Mouse (Mus musculus): ENCODE measurements around the gene Fn1. TPM values are rescaled to one million over a fixed set of nuclear protein-coding genes. Genes with fewer than 3 reads are reported as not detected.

Gene Fn1
- total RNA-seq, 1 experiment from 2014 or later, result 299 TPM

DNA sequence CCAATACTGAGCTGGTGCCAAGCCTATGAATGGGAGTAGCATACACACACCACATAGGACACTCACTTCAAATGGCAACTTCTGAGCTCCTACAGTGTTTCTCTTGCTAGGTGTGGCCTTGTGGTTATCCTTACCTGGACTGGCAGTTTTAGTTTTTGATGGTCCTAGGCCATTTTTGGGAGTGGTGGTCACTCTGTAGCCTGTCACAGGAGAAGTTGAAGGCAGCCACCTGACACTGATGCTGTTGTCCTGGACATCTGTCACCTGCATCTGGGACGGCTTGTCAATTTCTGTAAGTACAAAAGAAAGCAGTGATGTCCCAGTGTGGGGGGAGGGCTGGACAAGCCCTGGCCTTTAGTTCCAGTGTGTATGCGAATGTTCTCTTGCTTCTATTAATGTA, 47.2 kb downstream of the Fn1 start:
- no peak for DNase-seq

DNA sequence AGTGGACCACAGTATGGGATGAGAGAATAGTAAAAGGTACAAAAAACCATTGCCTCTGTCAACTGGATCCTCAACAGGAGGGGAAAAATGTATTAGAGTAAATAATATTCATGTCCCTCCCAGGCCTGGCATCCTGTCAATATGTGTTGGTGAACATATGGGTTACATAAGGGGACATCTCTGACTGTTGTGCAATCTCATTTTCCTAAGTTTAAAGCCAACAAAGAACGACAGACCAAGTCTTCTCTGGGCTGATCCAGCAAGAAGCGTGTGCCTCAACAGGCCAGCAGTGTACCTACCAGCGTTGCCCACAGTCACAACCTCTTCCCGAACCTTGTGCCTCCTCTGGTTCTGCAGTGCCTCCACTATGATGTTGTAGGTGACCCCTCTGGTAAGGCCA, 57.6 kb downstream of the Fn1 start:
- no peak for DNase-seq

DNA sequence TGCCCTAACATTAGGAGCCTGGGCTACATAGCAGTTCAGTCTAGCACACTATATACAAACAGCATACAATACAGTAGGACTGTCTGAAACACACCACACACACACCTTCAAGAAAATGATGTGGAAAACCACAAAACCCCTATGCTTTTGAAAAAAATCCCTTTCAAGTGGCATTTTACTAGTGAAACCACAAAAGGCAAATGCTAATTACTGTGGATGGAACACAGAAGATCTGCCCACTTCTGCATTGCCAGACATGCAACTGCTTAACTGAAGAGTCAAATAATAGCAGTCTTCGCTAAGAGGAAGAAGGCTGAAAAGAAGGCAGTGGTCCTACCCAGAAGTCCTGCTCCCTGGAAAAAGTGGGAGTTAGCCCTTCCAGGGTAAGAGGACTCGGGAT, 58.7 kb downstream of the Fn1 start:
- no peak for DNase-seq

DNA sequence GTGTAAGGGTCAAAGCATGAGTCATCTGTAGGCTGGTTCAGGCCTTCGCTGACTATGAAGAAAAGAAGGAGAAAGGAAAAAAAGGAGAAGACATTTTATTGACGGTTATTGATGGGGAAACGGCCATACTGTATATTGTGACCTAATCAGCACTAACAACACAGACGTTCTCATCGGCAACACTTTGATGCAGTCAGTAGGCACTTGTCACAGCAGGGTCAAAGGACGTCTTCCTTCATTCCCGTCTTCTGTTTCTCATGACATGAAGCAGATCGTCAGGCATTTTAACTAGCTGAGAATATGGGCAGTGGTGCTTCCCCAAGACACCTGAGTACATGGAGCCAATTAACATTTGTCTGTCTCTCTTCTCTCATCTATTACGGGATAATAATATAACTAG, 59.8 kb downstream of the Fn1 start:
- DNase-seq, result no peak

DNA sequence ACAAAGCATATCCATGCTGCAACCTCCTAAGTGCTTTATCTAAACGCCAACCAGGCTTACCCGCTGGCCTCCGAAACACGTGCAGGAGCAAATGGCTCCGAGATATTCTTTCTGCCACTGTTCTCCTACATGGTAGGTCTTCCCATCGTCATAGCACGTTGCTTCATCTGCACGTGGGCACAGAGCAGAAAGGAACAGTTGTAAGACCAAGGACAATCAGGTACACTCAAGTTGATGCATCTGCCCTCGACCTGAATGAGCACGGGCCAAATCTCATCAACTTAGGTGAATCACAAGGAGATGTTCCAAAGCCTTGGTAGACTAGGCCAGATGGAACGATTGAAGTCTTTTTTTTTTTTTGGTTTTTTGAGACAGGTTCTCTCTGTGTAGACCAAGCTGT, 63.0 kb downstream of the Fn1 start:
- DNase-seq, result no peak

DNA sequence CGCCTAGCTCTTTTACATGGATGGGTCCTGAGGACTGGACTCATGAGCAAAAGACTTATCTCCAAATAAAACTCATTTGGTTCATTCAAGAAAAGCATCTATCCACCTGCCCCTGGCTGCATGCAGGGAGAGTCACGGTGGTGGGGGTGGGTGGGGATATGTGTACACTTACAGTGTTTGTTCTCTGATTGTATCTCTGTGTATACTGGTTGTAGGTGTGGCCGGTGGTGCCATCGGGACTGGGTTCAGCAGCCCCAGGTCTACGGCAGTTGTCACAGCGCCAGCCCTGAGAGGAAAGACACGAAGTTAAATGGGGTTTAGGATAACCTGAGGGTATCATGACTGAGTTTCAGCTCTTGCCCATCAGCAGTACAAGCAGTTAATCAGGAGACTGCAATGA, 66.3 kb downstream of the Fn1 start:
- no peak for DNase-seq

DNA sequence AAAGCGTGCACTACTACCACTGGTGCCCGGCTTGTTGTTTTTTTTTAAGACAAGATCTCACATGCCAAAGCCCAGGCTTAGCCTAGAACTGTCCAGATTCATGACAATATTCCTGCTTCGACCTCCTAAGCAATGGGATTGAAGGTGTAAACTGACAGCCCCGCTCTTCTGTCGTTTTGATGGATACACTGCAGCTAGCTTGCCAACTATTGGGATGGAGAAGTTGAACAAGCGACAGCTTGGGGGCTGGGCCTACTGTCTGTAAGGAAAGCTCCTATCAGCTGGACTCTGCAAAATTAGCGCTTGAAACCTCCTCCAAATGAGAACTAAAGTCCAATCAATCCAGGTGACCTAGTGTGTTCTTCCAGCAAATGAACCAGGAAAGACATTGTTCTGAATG, 69.1 kb downstream of the Fn1 start:
- no peak for DNase-seq

DNA sequence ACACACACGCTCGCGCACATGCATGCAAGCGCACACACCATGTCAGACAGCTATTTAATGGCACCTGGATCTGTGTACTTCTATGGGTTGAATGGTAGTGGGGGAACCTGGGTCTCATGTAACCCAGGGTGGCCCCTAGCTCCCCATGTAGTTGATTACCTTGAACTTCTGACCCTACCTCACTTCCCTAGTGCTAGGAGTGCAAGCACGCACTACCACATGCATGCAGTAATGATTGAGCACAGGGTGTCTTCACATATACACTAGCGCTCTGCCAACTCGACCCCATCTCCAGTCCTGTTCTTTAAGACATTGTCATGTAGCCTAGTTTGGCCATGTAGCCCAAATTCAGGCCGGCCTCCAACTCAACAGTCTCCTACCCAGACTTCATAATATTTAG, 69.7 kb downstream of the Fn1 start:
- DNase-seq, result no peak

DNA sequence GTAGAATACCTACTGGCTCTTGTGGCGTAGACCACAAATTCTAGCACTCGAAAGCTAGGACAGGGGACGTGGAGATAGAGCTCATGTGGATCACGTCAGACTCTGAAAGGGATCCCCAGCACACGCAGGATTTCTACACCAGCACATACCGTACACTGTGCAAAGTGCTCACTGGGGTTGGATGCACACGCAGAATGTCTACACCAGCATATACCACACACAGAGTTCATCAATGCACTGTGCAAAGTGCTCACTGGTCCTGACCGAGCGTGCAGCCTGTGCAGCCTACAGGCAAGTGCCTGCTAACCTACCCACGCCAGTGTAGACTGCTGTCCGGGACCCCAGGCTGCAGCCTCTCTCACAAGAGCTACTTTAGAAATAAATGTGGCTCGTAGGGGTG, 72.6 kb downstream of the Fn1 start:
- DNase-seq, result no peak

DNA sequence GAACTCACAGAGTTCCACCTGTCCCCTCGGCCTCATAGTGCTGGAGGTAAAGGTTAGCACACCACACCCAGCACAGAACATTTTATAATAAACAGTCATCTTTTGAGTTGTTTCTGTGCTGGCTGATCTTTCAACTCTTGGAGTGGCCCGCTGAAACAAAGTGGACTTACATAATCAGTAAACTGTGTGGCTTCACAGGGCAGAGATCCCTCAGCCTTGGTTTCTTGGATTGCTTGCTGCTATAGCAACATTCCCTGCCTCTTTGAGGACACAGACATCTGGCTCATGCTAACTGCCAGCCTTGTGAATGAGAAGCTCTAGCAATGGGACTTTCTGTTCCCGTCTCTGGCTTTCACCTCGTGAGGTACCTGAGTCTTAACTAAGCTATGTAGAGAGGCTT, 73.5 kb downstream of the Fn1 start:
- peak; percentile 61 for DNase-seq

DNA sequence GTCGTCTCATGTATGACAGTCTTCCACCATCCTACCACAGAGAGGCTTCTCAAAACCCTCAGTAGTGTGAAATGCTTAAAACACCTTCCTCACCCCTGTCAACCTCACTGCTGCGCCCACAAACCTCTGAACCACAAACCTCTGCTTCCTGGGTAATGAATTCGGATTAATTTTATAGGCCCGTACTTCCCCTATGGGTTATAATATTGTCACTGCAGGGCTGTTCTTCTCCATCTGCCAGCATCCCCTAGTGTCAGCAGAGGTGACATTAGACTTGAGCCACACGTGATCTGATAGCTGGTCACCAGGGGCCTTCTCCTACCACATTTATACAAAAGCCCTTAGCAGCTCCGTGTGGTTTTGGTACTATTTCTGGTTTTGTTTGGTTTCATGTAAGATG, 76.2 kb downstream of the Fn1 start:
- no peak for DNase-seq

DNA sequence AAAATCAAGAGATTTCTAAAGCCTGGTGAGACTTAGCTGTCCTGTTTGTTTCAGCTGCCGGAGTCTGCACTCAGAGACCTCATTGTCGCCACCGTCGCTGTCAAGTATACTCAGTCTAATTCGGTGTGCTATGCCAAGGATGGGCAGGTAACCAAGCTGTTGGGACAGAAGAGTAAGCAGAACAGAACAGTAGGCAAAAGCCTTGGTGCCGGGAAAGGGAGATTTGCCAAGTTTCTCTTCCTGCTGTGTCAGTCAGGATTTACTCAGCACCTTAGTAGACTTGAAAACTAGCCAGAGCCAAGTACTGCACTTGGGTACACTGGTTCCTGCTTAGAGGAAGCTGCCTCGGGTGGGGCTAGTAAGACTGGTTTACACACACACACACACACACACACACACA, 77.0 kb downstream of the Fn1 start:
- peak; percentile 16 for DNase-seq

DNA sequence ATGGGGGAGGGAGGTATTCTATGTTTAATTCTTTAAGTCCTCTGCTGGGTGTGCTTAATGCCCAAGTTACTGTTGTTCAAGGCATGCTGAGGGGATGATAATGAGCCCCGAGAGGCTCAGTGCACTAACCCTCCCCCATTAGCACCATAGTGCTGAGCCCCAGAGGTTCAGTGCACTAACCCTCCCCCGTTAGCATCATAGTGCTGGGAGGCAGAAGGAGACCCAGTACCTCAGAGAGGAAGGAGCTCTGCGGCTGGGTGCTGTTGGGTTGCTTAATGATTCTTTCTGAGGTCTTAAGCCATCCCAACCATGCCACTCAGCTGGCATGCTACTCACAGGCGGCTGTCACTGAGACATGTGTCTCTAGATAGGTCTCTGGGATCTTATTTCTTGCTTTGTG, 82.9 kb downstream of the Fn1 start:
- no peak for DNase-seq

DNA sequence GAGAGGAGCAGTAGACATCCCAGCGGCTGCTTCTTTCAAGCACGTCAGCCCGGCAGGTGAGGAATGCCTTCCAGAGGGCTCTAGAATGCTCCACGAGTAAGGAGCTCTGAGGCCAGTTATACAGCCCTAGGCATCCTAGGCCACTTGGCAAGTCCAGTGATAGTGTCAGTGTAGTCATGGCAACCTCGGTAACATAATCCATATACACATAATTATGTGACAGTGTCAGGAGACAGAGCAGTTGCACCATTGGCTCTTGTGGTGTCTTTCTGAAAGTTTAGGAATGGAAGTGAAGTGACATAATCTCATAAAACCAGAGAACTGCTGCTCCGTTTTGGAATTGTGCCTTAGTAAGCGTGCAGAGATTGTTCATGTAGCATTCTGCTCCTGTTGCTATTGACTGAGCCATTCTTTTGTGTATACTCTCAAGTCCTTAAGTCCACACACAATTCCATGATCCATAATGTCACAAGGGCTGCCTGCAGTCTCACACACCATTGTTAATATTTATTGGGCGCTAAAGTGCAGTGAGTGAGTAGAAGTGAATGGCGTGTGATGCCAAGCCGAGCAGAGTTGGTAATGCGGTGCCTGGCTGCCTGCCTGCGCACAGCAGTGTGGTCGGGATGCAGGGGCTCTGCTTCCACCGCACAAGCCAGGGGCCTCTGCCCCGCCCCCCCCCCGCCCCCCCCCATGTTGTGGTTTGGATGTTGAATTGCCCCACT, 85.0 kb downstream of the Fn1 start:
- DNase-seq, result no peak

DNA sequence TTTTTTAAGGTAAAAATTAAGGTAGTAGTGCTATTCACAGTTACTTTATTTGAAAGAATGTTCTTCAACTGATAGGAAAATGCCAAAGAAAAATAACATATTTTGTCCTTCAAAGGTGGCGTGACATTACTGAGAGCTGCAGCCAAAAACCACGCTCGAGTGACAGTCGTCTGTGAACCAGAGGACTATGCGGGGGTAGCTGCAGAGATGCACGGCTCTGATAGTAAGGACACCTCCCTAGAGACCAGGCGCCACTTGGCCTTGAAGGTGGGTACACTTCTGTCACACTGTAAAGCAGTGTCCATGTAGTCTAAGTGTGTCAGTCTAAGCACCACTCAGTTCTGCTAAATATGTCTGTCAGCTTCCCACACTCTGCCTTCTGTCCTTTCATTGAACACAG, 88.7 kb downstream of the Fn1 start:
- no peak for DNase-seq

DNA sequence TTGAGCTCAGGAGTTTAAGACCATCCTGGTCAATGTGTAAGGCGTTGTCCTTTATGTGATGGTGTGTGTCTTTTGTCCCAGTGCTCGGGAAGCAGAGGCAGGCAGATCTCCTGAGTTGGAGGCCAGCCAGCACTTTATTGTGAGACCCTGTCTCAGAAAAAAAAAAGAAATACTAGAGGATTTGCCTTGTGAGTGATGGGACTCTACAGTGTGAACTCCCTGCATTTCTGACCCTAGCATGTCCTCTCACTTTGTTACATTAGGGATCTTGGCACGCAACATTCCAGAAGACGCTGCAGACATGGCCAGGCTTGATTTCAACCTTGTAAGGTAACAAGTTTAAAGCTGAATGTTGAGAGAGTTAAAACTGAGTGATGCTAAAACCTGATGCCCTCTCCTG, 92.4 kb downstream of the Fn1 start:
- no peak for DNase-seq

DNA sequence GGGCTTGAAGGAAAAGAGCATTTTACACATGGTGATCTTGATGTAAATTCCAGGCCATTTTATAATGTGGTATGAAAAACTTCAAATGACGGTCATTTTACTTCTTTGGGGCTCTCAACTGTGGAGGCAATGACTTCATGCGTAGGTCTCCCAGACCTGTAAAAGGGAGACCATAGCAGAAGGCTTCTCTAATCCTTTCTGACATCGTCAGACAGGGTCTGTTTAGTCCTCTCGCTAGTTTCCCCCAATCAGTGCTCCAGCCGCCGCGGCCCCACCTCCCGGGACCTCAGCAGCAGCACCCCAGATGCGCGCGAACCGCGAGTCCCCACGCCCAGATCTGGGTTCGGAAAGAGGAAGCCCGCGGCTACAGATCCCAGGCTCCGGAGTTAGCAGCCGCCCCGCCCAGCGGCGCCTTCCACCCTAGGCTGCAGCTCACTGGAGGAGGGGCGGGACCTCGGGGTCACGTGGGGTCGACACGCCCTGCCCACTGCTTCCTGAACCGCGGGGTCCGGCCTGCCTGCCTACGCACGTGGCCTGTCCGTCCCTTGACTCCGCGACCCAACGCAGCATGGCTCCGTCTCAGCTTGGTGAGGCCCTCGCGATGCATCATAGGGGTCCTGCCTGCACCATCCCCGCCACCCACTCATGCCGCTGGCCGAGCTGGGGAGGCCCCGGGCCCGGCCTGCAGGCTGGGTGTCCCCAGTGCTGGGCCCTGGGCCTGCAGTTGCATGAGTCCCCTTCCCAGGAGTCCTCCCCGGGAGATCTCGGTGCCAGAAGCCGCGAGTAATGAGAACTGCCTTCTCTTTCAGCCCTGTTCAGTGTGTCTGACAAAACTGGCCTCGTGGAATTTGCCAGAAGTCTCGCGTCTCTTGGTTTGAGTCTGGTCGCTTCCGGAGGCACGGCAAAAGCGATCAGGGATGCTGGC, 96.0 kb downstream of the Fn1 start, which contains the start of gene Atic:
TSS of gene Atic (plus strand) at position 463 of the 925 bp plus-strand sequence.
- peak; percentile 95 for DNase-seq

DNA sequence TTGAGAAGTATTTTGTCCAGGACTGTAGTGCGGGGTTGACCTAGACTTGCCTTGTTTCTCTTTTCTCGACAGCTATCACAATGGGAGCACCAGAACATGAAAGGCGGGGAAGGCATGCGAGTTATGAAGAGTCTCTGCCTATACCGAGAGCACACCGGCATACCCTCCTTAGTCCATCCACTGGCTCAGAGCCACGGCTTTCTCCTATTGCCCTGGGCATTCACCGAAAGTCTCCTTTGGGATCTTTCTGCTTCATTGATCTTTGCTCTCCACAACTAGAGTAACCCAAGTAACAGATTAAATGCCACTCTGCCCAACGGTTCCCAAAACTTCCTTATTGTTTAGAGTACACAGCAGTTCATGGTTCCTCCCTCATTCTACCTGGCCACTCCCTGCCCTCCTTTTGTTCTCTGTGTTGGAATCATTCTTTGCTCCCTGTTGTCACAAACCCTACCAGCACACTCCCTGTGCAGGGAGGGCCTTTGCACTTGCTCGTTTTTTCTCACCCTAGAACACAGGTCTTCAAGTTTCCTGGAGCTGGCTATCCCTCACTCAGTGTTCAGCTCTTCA, 102.3 kb downstream of the Fn1 start:
- DNase-seq, result no peak

DNA sequence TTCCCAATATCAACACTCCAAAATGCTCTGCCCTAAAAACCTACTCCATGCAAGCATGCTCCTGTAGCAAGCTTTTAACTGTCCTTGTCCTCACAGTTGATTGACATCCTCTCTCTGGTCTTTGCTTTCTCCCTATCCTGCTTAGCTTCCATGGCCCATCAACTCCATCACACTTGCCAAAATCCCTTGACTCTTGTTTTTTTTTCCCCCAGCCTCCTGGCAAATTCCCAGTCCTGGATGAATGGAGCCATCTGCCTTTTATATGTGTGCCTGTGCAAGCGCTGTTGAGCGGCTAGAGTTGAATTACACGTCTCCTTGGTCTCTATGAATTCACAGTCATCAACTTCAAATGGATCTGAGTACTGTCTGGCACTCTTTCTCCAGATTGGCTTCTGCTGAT, 112.6 kb downstream of the Fn1 start:
- DNase-seq, result no peak

DNA sequence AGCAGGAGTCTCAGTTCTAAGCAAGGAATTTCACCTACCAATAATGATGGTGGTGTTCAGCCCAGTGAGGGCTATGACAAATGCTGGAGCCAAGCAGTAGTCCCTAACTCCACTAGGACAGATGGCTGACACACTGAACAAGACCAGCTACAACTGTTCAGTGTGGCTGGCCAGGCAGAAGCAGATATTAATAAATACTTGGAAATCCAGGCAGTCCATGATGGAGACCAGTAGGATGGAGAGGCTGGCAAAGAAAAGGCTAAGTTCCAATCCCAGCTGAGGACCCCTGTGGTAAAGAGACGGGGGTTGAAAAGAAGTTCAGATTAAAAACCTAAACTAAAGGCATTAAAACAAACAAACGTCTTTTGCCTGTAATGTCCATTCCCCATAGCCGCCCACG, 113.4 kb downstream of the Fn1 start:
- no peak for DNase-seq
